Mouse (Mus musculus) ES-E14 (cell line): Measurements from ENCODE around the gene Lin7a. TPM values are rescaled to one million over a fixed set of nuclear protein-coding genes. Genes with fewer than 3 reads are reported as not detected.

Experiments used
- DNase-seq: peaks from one replicate; pipeline ENCODE4 v3.0.0-alpha.2; 2013; ENCODE audit warnings: low read depth, low spot score
- H3K27ac ChIP-seq: 2 replicates; pipeline ENCODE4 v1.5.1; 2012; ENCODE audit warnings: low read depth, mild to moderate bottlenecking, low read length, moderate library complexity, mixed read lengths; ENCODE audit not compliant: poor library complexity, insufficient read depth, severe bottlenecking
- H3K36me3 ChIP-seq: 2 replicates; pipeline ENCODE4 v1.6.1; 2012; ENCODE audit warnings: mild to moderate bottlenecking, low read length, moderate library complexity, mixed read lengths; ENCODE audit not compliant: control insufficient read depth, poor library complexity, insufficient read depth, severe bottlenecking
- H3K4me1 ChIP-seq, 2 experiments: fragments of 150-350 bp in 1 of 2; sonication (generic) in 1 of 2; 2 replicates each; pipeline ENCODE4 v1.6.1; 2012; ENCODE audit warnings: low read length in 2 of 2, mild to moderate bottlenecking in 1 of 2, mixed read lengths in 1 of 2; ENCODE audit not compliant: control insufficient read depth in 2 of 2, insufficient read depth in 2 of 2, poor library complexity in 1 of 2
- H3K4me3 ChIP-seq, 2 experiments: fragments of 150-350 bp in 1 of 2; sonication (generic) in 1 of 2; 2 replicates each; pipeline ENCODE4 v1.5.1; 2012; ENCODE audit warnings: low read length in 2 of 2, low read depth in 1 of 2, mild to moderate bottlenecking in 1 of 2, mixed read lengths in 1 of 2; ENCODE audit not compliant: insufficient read depth in 1 of 2, poor library complexity in 1 of 2, severe bottlenecking in 1 of 2
- H3K9ac ChIP-seq: 2 replicates; pipeline ENCODE4 v1.6.1; 2012; ENCODE audit warnings: low read depth, mild to moderate bottlenecking, low read length, mixed read lengths; ENCODE audit not compliant: poor library complexity, insufficient read depth, severe bottlenecking
- H3K9me3 ChIP-seq: fragments of 150-350 bp; sonication (generic); 2 replicates; pipeline ENCODE4 v1.6.1; 2012; ENCODE audit warnings: low read depth, mild to moderate bottlenecking, low read length; ENCODE audit not compliant: control insufficient read depth, insufficient read depth
- CHD2 ChIP-seq: IDR thresholded peaks from 2 replicates; pipeline ENCODE4 v1.6.1; 2014; ENCODE audit warnings: mild to moderate bottlenecking, low read depth, low read length, inconsistent platforms
- HCFC1 ChIP-seq: IDR thresholded peaks from 2 replicates; pipeline ENCODE4 v1.6.1; 2012; ENCODE audit warnings: low read length, inconsistent platforms, borderline replicate concordance; ENCODE audit not compliant: insufficient read depth
- MAFK ChIP-seq: IDR thresholded peaks from 2 replicates; pipeline ENCODE4 v1.6.1; 2014; ENCODE audit warnings: mild to moderate bottlenecking, low read depth, low read length, inconsistent platforms; ENCODE audit not compliant: insufficient read depth
- ZC3H11A ChIP-seq: IDR thresholded peaks from 2 replicates; pipeline ENCODE4 v1.6.1; 2012; ENCODE audit warnings: low read depth, mild to moderate bottlenecking, inconsistent platforms, low read length, borderline replicate concordance
- ZNF384 ChIP-seq: IDR thresholded peaks from 2 replicates; pipeline ENCODE4 v1.6.1; 2012; ENCODE audit warnings: low read depth, low read length, inconsistent platforms
- in situ Hi-C, 2 experiments: fragments of 600-800 bp; cut with MboI; formaldehyde crosslinking; loops; one replicate each; pipeline ENCODE4 v1.15.1; 2025; ENCODE audit warnings: low sequenced_read_pairs in 2 of 2, inconsistent platforms in 1 of 2; ENCODE audit not compliant: unreplicated experiment in 2 of 2
- total RNA-seq: library from RNA; depleted of rRNA; stranded (reverse); fragments of 300-350 nt; gene quantifications from 2 replicates; pipeline ENCODE4 v1.2.3, GENCODE M21; 2012

The Lin7a gene
- total RNA-seq, 1 experiment = 0.09 TPM

DNA sequence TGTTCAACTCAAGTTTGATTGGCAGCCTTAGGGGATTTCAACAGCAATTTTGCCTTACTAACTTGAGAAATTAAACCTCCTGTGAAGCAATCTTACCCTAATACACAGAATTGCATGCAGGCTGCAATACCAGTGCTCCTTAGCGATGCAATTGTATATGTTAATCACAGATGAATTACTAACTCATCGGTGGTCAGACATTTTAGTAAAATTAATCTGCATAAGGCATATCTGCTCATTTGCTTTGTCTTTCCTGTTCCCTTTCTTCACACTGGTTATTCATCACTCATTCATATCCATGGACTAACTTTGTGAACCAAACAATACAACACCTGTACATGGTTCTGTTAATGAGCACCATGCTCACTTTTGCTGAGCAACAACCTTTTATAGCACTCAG, 20.2 kb upstream of the Lin7a start:
- in situ Hi-C loops = no loop called here

DNA sequence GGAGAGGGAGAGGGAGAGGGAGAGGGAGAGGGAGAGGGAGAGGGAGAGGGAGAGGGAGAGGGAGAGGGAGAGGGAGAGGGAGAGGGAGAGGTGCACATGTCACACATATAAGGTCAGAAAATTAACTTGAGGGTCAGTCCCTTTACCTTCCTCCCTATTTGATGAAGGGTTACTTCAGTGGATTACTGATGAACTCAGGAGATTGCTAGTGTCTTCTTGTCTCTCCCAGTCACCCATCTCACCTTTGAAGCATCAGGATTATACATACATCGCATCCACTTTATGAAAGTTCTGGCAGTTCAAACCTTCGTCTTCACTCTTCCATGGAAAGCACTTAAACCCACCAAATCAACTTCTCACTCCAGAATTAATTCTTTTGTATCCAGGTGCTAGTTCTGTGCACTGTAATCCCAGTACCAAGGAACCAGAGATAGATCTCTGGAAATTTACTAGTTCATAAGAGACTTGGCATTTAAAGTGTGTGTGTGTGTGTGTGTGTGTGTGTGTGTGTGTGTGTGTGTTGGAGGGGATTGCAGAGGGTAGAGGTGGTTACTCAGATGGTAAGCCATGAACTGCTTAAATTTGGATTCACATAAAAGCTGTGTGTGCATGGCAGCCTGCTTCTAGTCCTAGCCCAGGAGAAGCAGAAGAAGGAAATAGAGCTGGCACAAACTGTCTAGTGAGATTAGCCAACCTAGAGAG, 19.5 kb upstream of the Lin7a start:
- Histone ChIP-seq H3K9me3 (no peaks in the 10 kb centered on the region), H3K9ac (no peak overlapping the region), H3K4me3 (no peak overlapping the region), H3K36me3 (no peaks in the 10 kb centered on the region), H3K4me1 (no peaks in the 10 kb centered on the region), H3K27ac (no peak overlapping the region)
- TF ChIP-seq ZC3H11A (no peak), CHD2 (no peak), ZNF384 (no peak), MAFK (no peak), HCFC1 (no peak)
- no peak for DNase-seq
- in situ Hi-C loops = no loop called here

More for the DNA sequence above, 20.2 kb upstream of the Lin7a start:
- Histone ChIP-seq H3K4me1 (no peaks in the 10 kb centered on the region), H3K27ac (no peak overlapping the region), H3K36me3 (no peaks in the 10 kb centered on the region), H3K4me3 (no peak overlapping the region), H3K9ac (no peak overlapping the region), H3K9me3 (no peaks in the 10 kb centered on the region)
- no peak for DNase-seq
- TF ChIP-seq HCFC1 (no peak), MAFK (no peak), ZC3H11A (no peak)

DNA sequence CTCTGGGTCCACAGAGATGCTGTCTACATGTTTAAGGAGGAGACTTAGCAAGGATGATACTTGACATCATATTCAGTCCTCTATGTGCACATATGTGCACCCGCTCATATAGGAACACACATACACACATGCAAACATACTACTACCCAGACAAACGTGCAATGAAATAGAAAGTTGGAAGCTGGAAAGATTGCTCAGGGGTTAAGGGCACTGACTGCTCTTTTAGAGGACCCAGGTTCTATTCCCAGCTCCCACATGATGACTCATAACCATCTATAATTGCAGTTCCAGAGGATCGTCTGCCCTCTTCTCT, 19.0 kb upstream of the Lin7a start:
- Histone ChIP-seq H3K9ac (no peak overlapping the region), H3K27ac (no peak overlapping the region), H3K36me3 (no peaks in the 10 kb centered on the region), H3K4me3 (no peak overlapping the region), H3K4me1 (no peaks in the 10 kb centered on the region), H3K9me3 (no peaks in the 10 kb centered on the region)
- in situ Hi-C loops = no loop called here
- DNase-seq = no peak
- TF ChIP-seq ZNF384 = no peak
- TF ChIP-seq ZC3H11A = no peak
- TF ChIP-seq MAFK = no peak
- TF ChIP-seq HCFC1 = no peak
- no peak for TF ChIP-seq CHD2

DNA sequence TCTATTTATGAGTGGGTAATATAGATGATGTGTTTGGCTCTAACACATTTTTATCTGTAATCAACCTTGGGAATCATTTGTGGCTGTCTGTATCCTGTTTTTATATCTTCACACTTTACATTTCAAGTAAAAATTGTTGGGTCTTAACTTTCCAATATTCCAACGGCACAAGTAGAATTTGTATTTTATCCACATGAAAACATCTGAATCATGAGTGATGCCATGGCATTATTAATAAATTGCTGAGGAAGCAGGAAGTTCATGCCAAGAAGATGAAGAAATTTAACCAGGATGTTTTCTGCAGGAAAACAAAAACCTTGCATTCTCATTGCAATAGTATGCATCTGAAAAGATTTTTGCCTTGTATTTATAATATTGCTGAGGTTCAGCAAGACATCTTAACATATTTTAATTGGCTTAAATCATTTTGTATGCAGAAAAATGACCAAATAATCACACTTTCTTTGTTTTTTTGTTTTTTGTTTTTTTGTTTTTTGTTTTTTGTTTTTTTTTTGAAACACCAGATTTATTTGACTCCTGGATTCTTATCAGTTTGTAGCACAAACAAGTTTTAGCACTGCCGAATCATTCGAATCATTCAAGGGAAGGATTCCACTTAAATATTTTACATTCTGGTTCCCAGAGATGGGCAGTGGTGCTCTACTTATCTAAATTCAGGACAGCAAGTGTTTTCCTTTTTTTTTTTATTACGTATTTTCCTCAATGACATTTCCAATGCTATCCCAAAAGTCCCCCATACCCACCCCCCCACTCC, 18.1 kb upstream of the Lin7a start:
- no peak overlapping the region for H3K27ac ChIP-seq
- no peaks in the 10 kb centered on the region for H3K4me1 ChIP-seq
- TF ChIP-seq ZNF384 (no peak), HCFC1 (no peak), MAFK (no peak), ZC3H11A (no peak)
- DNase-seq = no peak
- no peaks in the 10 kb centered on the region for H3K36me3 ChIP-seq
- no peak overlapping the region for H3K4me3 ChIP-seq
- no peak overlapping the region for H3K9ac ChIP-seq
- H3K9me3 ChIP-seq = no peaks in the 10 kb centered on the region
- in situ Hi-C loops = no loop called here

DNA sequence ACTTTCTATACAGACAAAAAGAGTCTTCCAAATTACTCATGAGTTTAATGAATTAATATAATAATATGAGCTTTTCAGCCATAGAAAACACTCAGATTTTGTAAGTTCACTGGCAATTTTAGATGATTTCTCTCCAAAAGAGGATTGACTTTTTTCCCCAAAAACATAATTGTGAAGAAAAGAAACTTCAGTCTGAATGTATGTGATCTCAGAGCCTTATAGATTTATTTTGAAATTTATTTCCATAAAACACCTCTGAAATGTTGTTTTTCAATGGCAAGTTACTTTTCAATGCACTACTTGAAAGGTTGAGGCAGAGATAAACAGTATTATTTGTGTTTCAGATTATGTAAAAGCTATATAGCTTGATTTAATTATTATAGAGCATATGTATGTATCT, 16.8 kb upstream of the Lin7a start:
- H3K4me1 ChIP-seq = no peaks in the 10 kb centered on the region

More for the DNA sequence above, 16.8 kb upstream of the Lin7a start:
- in situ Hi-C loops = no loop called here
- TF ChIP-seq ZNF384 = no peak
- Histone ChIP-seq H3K27ac (no peak overlapping the region), H3K36me3 (no peaks in the 10 kb centered on the region), H3K9ac (no peak overlapping the region), H3K9me3 (no peaks in the 10 kb centered on the region), H3K4me3 (no peak overlapping the region)
- no peak for DNase-seq
